Mouse (Mus musculus) intestine, embryonic 14.5 days (tissue): ENCODE measurements around the gene Igsf8. TPM values are rescaled to one million over a fixed set of nuclear protein-coding genes. Genes with fewer than 3 reads are reported as not detected.

Source experiments
- ATAC-seq: fragments of 200-750 bp; cut with Nextera tagmentation; replicated peaks from 2 replicates; pipeline ENCODE4 v1.8.0; 2017; ENCODE audit warnings: low read depth, moderate number of reproducible peaks, moderate TSS enrichment, moderate library complexity; ENCODE audit not compliant: low FRiP score, low TSS enrichment
- DNase-seq: peaks from one replicate; pipeline ENCODE4 v3.0.0-alpha.2; 2018; ENCODE audit warnings: low spot score
- H3K27ac ChIP-seq: fragments of 300-500 bp; sonication (generic); 2 replicates; pipeline ENCODE4 v1.5.1; 2014; ENCODE audit warnings: low read depth, mild to moderate bottlenecking, control low read depth
- H3K27me3 ChIP-seq: fragments of 300-500 bp; sonication (generic); replicated peaks from 2 replicates; pipeline ENCODE4 v1.6.1; 2014; ENCODE audit warnings: low read length, control low read depth; ENCODE audit not compliant: control insufficient read depth, insufficient read depth
- H3K36me3 ChIP-seq: fragments of 300-500 bp; sonication (generic); 2 replicates; pipeline ENCODE4 v1.6.1; 2014; ENCODE audit warnings: low read length, control low read depth; ENCODE audit not compliant: control insufficient read depth, insufficient read depth
- H3K4me1 ChIP-seq: fragments of 300-500 bp; sonication (generic); replicated peaks from 2 replicates; pipeline ENCODE4 v1.6.1; 2014; ENCODE audit warnings: low read length, control low read depth, mixed read lengths; ENCODE audit not compliant: control insufficient read depth, insufficient read depth
- H3K4me2 ChIP-seq: fragments of 300-500 bp; sonication (generic); 2 replicates; pipeline ENCODE4 v1.6.1; 2014; ENCODE audit warnings: low read length
- H3K4me3 ChIP-seq: fragments of 300-500 bp; sonication (generic); 2 replicates; pipeline ENCODE4 v1.5.1; 2014; ENCODE audit warnings: low read depth, low read length, control low read depth, mixed read lengths
- H3K9ac ChIP-seq: fragments of 300-500 bp; sonication (generic); 2 replicates; pipeline ENCODE4 v1.6.1; 2014; ENCODE audit warnings: mild to moderate bottlenecking, low read length
- H3K9me3 ChIP-seq: fragments of 300-500 bp; sonication (generic); 2 replicates; pipeline ENCODE4 v1.6.1; 2016; ENCODE audit warnings: low read length, control low read depth; ENCODE audit not compliant: control insufficient read depth
- whole genome bisulfite sequencing: fragments of 180-500 bp; shearing (Covaris S2); extraction: QIAGEN DNeasy Blood & Tissue Kit; methylation state at CpG from one replicate; pipeline ENCODE4 v1.1.7; 2014; 5-methylcytosine and 5-hydroxymethylcytosine counted together
- polyA plus RNA-seq: library from polyadenylated mRNA; unstranded; fragments of >200 nt; fragmentation: Nextera tagmentation; extraction: Ambion mirVana; gene quantifications from 2 replicates; pipeline ENCODE4 v1.2.1, GENCODE M21; 2014

The Igsf8 gene
- polyA plus RNA-seq, 1 experiment from 2014 or later = 48.5 TPM

DNA sequence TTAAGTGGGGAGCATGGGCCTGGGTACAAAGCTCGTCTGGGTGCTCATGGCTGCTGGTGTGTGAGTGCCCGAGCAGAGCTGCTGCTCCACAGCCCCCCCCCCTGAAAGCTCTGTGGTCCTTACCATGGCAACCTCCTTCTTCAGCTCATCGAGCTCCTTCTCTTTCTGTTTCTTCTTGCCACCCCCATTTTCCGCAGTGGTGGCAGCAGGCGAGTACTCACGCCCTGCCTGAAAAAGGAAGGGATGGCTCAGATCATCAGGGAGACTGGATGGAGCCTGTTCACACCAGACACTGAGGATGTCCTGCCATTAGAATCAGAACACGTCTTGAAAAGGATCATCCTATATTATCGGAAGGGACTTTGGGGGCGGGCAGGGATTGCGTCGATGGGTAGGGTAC is 32.0 kb downstream of the Igsf8 start:
- Histone ChIP-seq H3K9ac (no peak overlapping the region), H3K27ac (no peak overlapping the region), H3K36me3 (no peaks in the 10 kb centered on the region), H3K27me3 (no peaks in the 10 kb centered on the region), H3K4me3 (no peak overlapping the region), H3K4me2 (no peak overlapping the region), H3K9me3 (no peaks in the 10 kb centered on the region), H3K4me1 (peaks cover 28% of the 10 kb centered on the region)
- DNase-seq = no peak
- WGBS = 83% methylated on average over 11 of the region's 11 CpGs
- ATAC-seq = no peak

DNA sequence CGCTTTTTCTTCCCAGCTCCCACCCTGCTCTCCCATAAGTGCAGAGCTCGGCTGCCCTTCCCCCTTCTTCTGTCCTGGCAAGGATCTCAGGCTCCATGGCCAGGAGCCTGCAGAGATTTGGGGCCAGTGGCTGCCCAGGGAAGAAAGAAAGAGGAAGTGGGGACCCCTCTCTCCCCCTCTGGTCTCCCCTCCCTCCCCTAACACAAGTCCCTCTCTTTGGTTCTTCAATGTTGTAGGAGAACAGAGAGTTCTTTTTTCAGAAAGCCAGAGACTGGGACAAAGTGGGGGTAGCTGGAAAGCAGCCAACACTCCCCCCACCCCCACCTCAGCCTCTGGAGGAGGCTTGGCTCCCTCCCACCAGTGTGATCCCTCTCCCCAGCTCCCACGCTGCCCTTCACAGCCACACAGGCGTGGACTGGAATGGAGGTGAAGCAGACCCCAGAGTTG is 34.3 kb downstream of the Igsf8 start:
- H3K9me3 ChIP-seq = no peaks in the 10 kb centered on the region
- peak overlapping the region; percentile 52 for H3K4me2 ChIP-seq
- H3K4me1 ChIP-seq = peaks cover 28% of the 10 kb centered on the region
- ATAC-seq = 0 out of 2 replicates have a peak, but pooled peaks have one; percentile 38
- H3K9ac ChIP-seq = no peak overlapping the region
- no peaks in the 10 kb centered on the region for H3K36me3 ChIP-seq
- peak overlapping the region; percentile 25; the same call in 1 of the 2 replicates for H3K27ac ChIP-seq
- DNase-seq = no peak
- no peaks in the 10 kb centered on the region for H3K27me3 ChIP-seq
- 33% methylated on average over 4 of the region's 4 CpGs for WGBS
- H3K4me3 ChIP-seq = no peak overlapping the region

- H3K36me3 ChIP-seq = no peaks in the 10 kb centered on the region
- H3K9ac ChIP-seq = 0 out of 2 replicates have a peak overlapping the region, but pooled peaks have one; percentile 39
- H3K4me3 ChIP-seq = peak overlapping the region; percentile 29
- DNase-seq = no peak
- ATAC-seq = no peak
- peak overlapping the region; percentile 52 for H3K4me2 ChIP-seq
- H3K27me3 ChIP-seq = no peaks in the 10 kb centered on the region
- 76% methylated on average over 6 of the region's 6 CpGs for WGBS
- H3K27ac ChIP-seq = peak overlapping the region; percentile 34; the same call in 1 of the 2 replicates
- H3K4me1 ChIP-seq = peaks cover 28% of the 10 kb centered on the region
- H3K9me3 ChIP-seq = no peaks in the 10 kb centered on the region
Observed at GRCm38 (mm10) chr1:172296816-172297510, 35.5 kb downstream of the Igsf8 start.

- DNase-seq (peak; percentile 63), ATAC-seq (peak; percentile 41; the same call in 1 of the 2 replicates)
- H3K27me3 ChIP-seq = no peaks in the 10 kb centered on the region
- peaks cover 28% of the 10 kb centered on the region for H3K4me1 ChIP-seq
- WGBS = 4% methylated on average over 16 of the region's 16 CpGs
- no peaks in the 10 kb centered on the region for H3K36me3 ChIP-seq
- peak within 1 kb of the TSS; percentile 34; the same call in 1 of the 2 replicates for H3K27ac ChIP-seq
- H3K4me2 ChIP-seq = peak within 1 kb of the TSS; percentile 52
- H3K9me3 ChIP-seq = no peaks in the 10 kb centered on the region
- peak within 1 kb of the TSS; percentile 29 for H3K4me3 ChIP-seq
- peak within 1 kb of the TSS; percentile 39 for H3K9ac ChIP-seq
Observed at GRCm38 (mm10) chr1:172297611-172298537, 36.4 kb downstream of the Igsf8 start, which contains the start of gene Atp1a2. Gene Atp1a2, minus strand, starts transcription at chr1:172298064.

DNA sequence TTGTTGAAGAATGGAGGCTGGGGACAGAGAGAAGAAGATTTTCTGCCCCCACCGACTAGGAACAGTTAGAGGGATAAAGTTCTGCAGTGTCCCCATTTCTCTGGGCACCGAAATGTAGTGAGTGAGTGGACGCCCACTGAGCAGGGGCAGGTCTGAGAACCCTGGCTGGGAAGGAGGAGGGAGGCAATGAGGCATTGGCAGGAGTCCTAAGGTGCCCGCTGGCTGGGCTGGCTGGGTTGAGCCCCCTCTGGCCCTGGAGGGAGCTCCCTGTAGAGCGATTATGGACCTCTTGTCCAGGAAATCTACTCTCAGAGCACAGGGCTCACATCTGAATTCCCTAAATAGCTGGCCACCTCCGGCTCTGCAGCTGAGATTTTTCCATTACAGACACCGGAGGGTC is 38.1 kb downstream of the Igsf8 start:
- WGBS = 76% methylated on average over 7 of the region's 7 CpGs
- H3K9ac ChIP-seq = no peak overlapping the region
- H3K27me3 ChIP-seq = no peaks in the 10 kb centered on the region
- no peak for ATAC-seq
- H3K4me1 ChIP-seq = peaks cover 28% of the 10 kb centered on the region
- H3K9me3 ChIP-seq = no peaks in the 10 kb centered on the region
- H3K27ac ChIP-seq = no peak overlapping the region
- no peak overlapping the region for H3K4me2 ChIP-seq
- no peaks in the 10 kb centered on the region for H3K36me3 ChIP-seq
- no peak for DNase-seq
- H3K4me3 ChIP-seq = no peak overlapping the region

DNA sequence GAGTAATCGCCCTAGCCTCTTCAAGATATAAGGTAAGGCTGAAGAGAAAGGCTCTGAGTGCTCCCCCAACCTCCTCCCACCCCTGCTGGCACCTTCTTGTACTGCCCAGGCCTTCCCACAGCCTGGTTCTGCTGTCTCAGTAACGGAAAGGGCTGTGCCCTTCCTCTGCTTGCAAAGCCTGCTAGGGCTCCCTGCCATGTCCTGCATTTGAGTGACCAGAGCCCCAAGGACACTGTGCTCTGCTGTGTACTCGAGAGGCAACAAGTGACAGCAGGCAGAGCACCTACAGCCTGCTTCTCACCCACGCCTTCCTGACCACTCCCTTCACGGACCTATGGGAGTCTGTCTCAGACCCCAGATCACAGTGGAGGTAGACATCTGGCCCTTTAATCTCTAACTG is 38.8 kb downstream of the Igsf8 start:
- Histone ChIP-seq H3K9me3 (no peaks in the 10 kb centered on the region), H3K4me1 (peaks cover 27% of the 10 kb centered on the region), H3K36me3 (no peaks in the 10 kb centered on the region), H3K27ac (no peak overlapping the region), H3K4me3 (no peak overlapping the region), H3K4me2 (no peak overlapping the region), H3K27me3 (no peaks in the 10 kb centered on the region), H3K9ac (no peak overlapping the region)
- no peak for ATAC-seq
- DNase-seq = no peak
- WGBS = 66% methylated on average over 5 of the region's 5 CpGs

DNA sequence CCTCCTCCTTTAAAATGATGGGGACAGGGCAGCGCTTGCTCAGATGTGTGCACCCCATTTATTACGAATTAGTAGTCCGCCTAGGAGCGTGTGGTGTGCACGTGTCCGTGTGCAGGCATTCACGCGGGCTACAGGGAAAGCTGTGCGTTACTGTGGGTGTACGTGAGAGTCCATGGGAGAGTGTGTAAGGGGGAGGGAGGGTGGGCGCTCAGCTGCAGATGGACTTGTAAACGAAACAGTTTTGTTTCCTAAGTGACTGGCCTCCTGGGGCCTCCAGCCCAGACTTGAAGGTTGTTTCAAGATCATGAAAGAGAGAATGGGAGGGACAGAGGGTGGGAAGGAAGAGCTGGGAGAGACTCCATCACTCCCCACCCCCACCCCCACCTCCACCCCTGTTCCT is 39.7 kb downstream of the Igsf8 start:
- ATAC-seq (no peak), DNase-seq (no peak)
- Histone ChIP-seq H3K27ac (no peak overlapping the region), H3K9me3 (no peaks in the 10 kb centered on the region), H3K4me1 (peaks cover 18% of the 10 kb centered on the region), H3K4me3 (no peak overlapping the region), H3K36me3 (no peaks in the 10 kb centered on the region), H3K4me2 (no peak overlapping the region), H3K9ac (no peak overlapping the region), H3K27me3 (no peaks in the 10 kb centered on the region)
- 41% methylated on average over 12 of the region's 12 CpGs for WGBS

DNA sequence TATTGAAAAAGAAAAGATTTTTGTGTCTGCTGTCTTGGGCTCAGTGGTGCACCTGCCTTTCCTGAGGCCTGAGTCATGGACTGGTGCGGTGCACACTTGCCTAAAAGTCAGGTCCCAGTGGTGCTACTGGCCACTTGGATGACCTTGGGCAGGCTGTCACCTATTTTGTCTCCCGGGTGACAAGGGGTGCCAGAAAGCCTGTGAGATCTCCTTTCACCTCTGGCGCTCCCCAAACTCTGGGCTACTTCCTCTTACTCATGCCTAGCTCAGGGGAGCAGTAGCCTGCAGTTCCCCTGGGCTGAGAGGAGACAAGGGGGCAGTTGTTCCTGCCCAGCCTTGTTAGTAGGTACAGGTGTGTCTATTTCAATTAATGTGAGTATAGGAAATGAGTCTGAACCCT is 40.9 kb downstream of the Igsf8 start:
- no peaks in the 10 kb centered on the region for H3K9me3 ChIP-seq
- WGBS = 71% methylated on average over 3 of the region's 3 CpGs
- H3K4me3 ChIP-seq = no peak overlapping the region
- no peaks in the 10 kb centered on the region for H3K36me3 ChIP-seq
- no peak overlapping the region for H3K4me2 ChIP-seq
- no peaks in the 10 kb centered on the region for H3K27me3 ChIP-seq
- no peak for DNase-seq
- H3K27ac ChIP-seq = no peak overlapping the region
- ATAC-seq = no peak
- H3K4me1 ChIP-seq = peaks cover 10% of the 10 kb centered on the region; the same call in 1 of the 2 replicates
- no peak overlapping the region for H3K9ac ChIP-seq
